Mouse (Mus musculus): Measurements from ENCODE around the gene Itpkc.

DNA sequence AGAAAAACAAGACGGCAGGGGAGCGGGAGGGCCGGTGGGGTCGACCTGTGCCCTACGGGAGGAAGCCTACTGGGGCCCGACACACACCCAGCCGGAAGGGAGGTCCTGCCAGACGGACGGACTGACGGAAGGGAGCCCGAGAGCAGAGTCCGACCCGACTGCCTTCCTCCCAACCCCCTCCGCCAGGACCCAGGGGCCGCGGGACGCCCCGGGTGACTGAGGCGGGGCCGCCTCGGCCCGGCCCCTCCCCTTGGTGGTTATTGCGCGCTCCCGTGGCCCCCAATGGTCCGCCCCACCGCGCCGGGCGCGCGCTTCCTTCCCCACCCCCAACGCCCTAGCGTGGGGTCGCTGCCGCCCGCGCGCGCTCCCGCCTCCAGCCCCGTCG, 62.2 kb downstream of the Itpkc start:
- TF ChIP-seq CTCF (IDR thresholded peaks at IDR 0.05; ENCODE audit: borderline replicate concordance, control insufficient read depth, extremely low read depth, insufficient read depth, low read length, poor library complexity) (0 out of 2 replicates have a peak, but pooled peaks have one; percentile 39), POLR2A (IDR thresholded peaks at IDR 0.05; ENCODE audit: control insufficient read depth, extremely low read depth, insufficient read depth, low read length, poor library complexity) (peak; percentile 83)

All from thymus, adult 2 months (tissue).